Mouse (Mus musculus) kidney, postnatal 0 days (tissue): ENCODE data around the gene Tbc1d10a. TPM values are rescaled to one million over a fixed set of nuclear protein-coding genes. Genes with fewer than 3 reads are reported as not detected.

Source experiments
- ATAC-seq: fragments of 200-750 bp; cut with Nextera tagmentation; replicated peaks from 2 replicates; pipeline ENCODE4 v1.8.0; 2017; ENCODE audit warnings: low read depth, moderate number of reproducible peaks, moderate TSS enrichment, moderate library complexity; ENCODE audit not compliant: low FRiP score
- DNase-seq: peaks from one replicate; pipeline ENCODE4 v3.0.0-alpha.2; 2016; ENCODE audit warnings: low spot score
- H3K27ac ChIP-seq: fragments of 300-500 bp; sonication (generic); 2 replicates; pipeline ENCODE4 v1.5.1; 2014; ENCODE audit warnings: mild to moderate bottlenecking
- H3K27me3 ChIP-seq: fragments of 300-500 bp; sonication (generic); 2 replicates; pipeline ENCODE4 v1.6.1; 2014; ENCODE audit warnings: low read length, mixed read lengths; ENCODE audit not compliant: insufficient read depth
- H3K36me3 ChIP-seq: fragments of 300-500 bp; sonication (generic); 2 replicates; pipeline ENCODE4 v1.6.1; 2014; ENCODE audit warnings: low read length, mixed read lengths; ENCODE audit not compliant: insufficient read depth
- H3K4me1 ChIP-seq: fragments of 300-500 bp; sonication (generic); replicated peaks from 2 replicates; pipeline ENCODE4 v1.6.1; 2014; ENCODE audit warnings: antibody characterized with exemption, low read length, mixed read lengths; ENCODE audit not compliant: insufficient read depth
- H3K4me2 ChIP-seq: fragments of 300-500 bp; sonication (generic); 2 replicates; pipeline ENCODE4 v1.6.1; 2014; ENCODE audit warnings: mild to moderate bottlenecking, low read length, moderate library complexity, mixed read lengths
- H3K4me3 ChIP-seq: fragments of 300-500 bp; sonication (generic); replicated peaks from 2 replicates; pipeline ENCODE4 v1.5.1; 2014; ENCODE audit warnings: low read depth, low read length
- H3K9ac ChIP-seq: fragments of 300-500 bp; sonication (generic); 2 replicates; pipeline ENCODE4 v1.6.1; 2014; ENCODE audit warnings: low read depth, low read length
- H3K9me3 ChIP-seq: fragments of 300-500 bp; sonication (generic); replicated peaks from 2 replicates; pipeline ENCODE4 v1.6.1; 2016; ENCODE audit warnings: low read length, inconsistent platforms, mixed read lengths
- CTCF ChIP-seq: IDR thresholded peaks from 2 replicates; pipeline ENCODE4 v1.5.1; 2016; ENCODE audit warnings: antibody characterized with exemption, low read depth, mild to moderate bottlenecking, moderate library complexity
- WGBS: fragments of 180-500 bp; shearing (Covaris S2); extraction: QIAGEN DNeasy Blood & Tissue Kit; methylation state at CpG from one replicate; pipeline ENCODE4 v1.1.7; 2014; 5-methylcytosine and 5-hydroxymethylcytosine counted together
- polyA plus RNA-seq: library from polyadenylated mRNA; unstranded; fragments of >200 nt; fragmentation: Nextera tagmentation; extraction: Ambion mirVana; gene quantifications from 2 replicates; pipeline ENCODE4 v1.2.1, GENCODE M21; 2015

The Tbc1d10a gene
- polyA plus RNA-seq, 1 experiment from 2014 or later, result 40.6 TPM

- Histone ChIP-seq H3K4me2 (no peak overlapping the region), H3K4me1 (peaks cover 21% of the 10 kb centered on the region), H3K36me3 (0 out of 2 replicates have a peak, but pooled peaks cover 2% of the 10 kb centered on the region), H3K9ac (no peak overlapping the region), H3K27me3 (no peaks in the 10 kb centered on the region), H3K4me3 (no peak overlapping the region), H3K9me3 (no peaks in the 10 kb centered on the region), H3K27ac (no peak overlapping the region)
- no peak for DNase-seq
- 70% methylated on average over 3 of the region's 3 CpGs for WGBS
- ATAC-seq, result no peak
- no peak for TF ChIP-seq CTCF
Measured at GRCm38 (mm10) chr11:4190677-4191076, 4.1 kb downstream of the Tbc1d10a start.

DNA sequence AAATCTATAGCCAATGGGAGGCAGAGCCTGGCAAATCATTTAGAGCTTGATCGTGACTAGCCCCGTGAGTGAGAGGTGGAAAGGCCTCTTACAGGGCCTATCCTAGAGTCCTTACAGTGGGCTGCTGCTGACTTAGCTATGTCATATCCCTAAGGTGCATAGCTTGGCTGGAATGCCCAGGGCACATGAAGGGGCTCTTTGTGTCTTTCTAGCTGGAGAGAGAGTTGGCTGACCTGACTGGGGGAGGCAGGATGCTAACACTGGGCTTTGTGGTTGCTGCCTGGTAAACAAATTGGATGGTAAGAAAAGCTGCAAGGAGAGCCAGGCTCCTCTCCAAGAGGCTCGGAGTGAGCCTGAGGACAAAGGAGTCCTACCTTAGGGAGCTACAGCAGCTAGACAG lies 6.2 kb downstream of the Tbc1d10a start:
- Histone ChIP-seq H3K9ac (no peak overlapping the region), H3K27ac (peak overlapping the region; percentile 50; the same call in 1 of the 2 replicates), H3K4me2 (no peak overlapping the region), H3K9me3 (no peaks in the 10 kb centered on the region), H3K36me3 (0 out of 2 replicates have a peak, but pooled peaks cover 2% of the 10 kb centered on the region), H3K4me3 (no peak overlapping the region), H3K27me3 (no peaks in the 10 kb centered on the region), H3K4me1 (peaks cover 26% of the 10 kb centered on the region)
- no peak for DNase-seq
- TF ChIP-seq CTCF, result no peak
- no peak for ATAC-seq
- WGBS, result 76% methylated on average over 3 of the region's 3 CpGs

DNA sequence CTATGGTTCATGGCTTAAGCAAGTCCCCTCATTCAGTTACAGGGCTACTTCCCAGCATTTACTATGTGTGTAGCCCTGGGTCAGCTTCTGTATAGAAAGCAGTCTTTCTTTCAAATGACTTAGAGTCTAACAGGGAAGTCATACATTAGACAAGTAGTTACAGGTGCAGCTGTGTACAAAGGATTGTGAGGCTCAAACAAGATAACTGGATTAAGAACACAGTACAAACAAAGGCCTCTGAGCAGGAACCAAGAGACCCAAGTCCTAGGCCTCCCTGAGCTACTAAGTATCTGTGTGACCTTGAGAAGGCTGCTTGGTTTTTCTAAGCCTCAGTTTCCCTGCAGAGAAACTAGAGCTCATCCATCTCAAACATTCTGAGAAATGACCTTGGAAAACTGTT lies 6.8 kb downstream of the Tbc1d10a start:
- TF ChIP-seq CTCF, result no peak
- no peak for ATAC-seq
- Histone ChIP-seq H3K9me3 (no peaks in the 10 kb centered on the region), H3K27me3 (no peaks in the 10 kb centered on the region), H3K4me1 (peaks cover 20% of the 10 kb centered on the region), H3K4me2 (no peak overlapping the region), H3K36me3 (0 out of 2 replicates have a peak, but pooled peaks cover 2% of the 10 kb centered on the region), H3K4me3 (no peak overlapping the region), H3K27ac (no peak overlapping the region), H3K9ac (no peak overlapping the region)
- DNase-seq, result no peak

DNA sequence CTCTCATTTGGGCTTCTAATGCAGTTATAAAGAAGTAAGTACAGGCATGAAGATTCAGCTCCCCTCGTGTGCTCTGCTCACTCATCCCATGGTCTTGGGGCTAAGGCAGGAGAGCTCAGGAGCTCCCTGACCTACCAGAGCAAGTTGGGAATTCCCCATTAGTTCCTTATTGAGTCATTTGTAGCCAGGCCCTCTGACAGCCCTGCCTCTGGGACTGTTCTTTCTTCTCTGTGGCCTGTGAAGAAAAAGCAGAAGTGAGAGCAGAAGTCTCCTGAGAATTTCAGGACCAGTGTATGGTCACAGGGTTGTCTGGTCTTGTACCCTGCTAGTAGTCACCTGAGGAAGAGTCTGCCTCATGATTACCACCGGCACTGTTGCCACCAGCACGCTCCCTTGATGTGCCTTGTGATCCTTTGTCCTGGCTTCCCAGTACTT lies 9.0 kb downstream of the Tbc1d10a start:
- 0 out of 2 replicates have a peak, but pooled peaks cover 2% of the 10 kb centered on the region for H3K36me3 ChIP-seq
- no peaks in the 10 kb centered on the region for H3K9me3 ChIP-seq
- no peak overlapping the region for H3K4me2 ChIP-seq
- ATAC-seq (no peak), DNase-seq (no peak)
- H3K9ac ChIP-seq, result no peak overlapping the region
- H3K27me3 ChIP-seq, result no peaks in the 10 kb centered on the region
- peak overlapping the region; percentile 38; the same call in 1 of the 2 replicates for H3K27ac ChIP-seq
- H3K4me1 ChIP-seq, result peaks cover 14% of the 10 kb centered on the region
- H3K4me3 ChIP-seq, result no peak overlapping the region
- no peak for TF ChIP-seq CTCF
- 77% methylated on average over 3 of the region's 3 CpGs for whole genome bisulfite sequencing

GRCm38 (mm10) chr11:4196636-4197035 lies 10.0 kb downstream of the Tbc1d10a start:
- peak overlapping the region; percentile 86 for H3K27ac ChIP-seq
- no peak for TF ChIP-seq CTCF
- H3K9me3 ChIP-seq, result no peaks in the 10 kb centered on the region
- H3K27me3 ChIP-seq, result no peaks in the 10 kb centered on the region
- WGBS, result 30% methylated on average over 8 of the region's 8 CpGs
- DNase-seq (peak; percentile 51), ATAC-seq (peak; percentile 86)
- H3K4me2 ChIP-seq, result no peak overlapping the region
- no peak overlapping the region for H3K9ac ChIP-seq
- H3K4me3 ChIP-seq, result no peak overlapping the region
- peaks cover 11% of the 10 kb centered on the region for H3K4me1 ChIP-seq
- 0 out of 2 replicates have a peak, but pooled peaks cover 2% of the 10 kb centered on the region for H3K36me3 ChIP-seq

- Histone ChIP-seq H3K4me2 (no peak overlapping the region), H3K4me3 (no peak overlapping the region), H3K36me3 (no peaks in the 10 kb centered on the region), H3K27ac (peak overlapping the region; percentile 86), H3K9ac (no peak overlapping the region), H3K4me1 (peaks cover 11% of the 10 kb centered on the region), H3K27me3 (no peaks in the 10 kb centered on the region), H3K9me3 (no peaks in the 10 kb centered on the region)
- WGBS, result 47% methylated on average over 1 of the region's 1 CpGs
- no peak for TF ChIP-seq CTCF
- ATAC-seq (peak; percentile 89), DNase-seq (peak; percentile 76)
Measured at GRCm38 (mm10) chr11:4197691-4198090, 11.1 kb downstream of the Tbc1d10a start.
